Mouse (Mus musculus) layer of hippocampus, postnatal 14 days (tissue): ENCODE measurements at regions not wholly inside any gene's neighbourhood (a gene's known extent, or its start where the extent isn't known, plus 50 kb on each side); places are given as distances from the start of the nearest gene placed in this dataset.

ENCODE experiments used
- DNase-seq, 2 experiments: peaks; one replicate each; pipeline ENCODE4 v3.0.0; 2021 to 2022; ENCODE audit warnings: low spot score in 2 of 2, mixed read lengths in 1 of 2

GRCm38 (mm10) chrX:109354633-109355032 is 158.1 kb downstream of the Gm6377 start:
- peak in 1 of 2 experiments; percentile 3 for DNase-seq

GRCm38 (mm10) chrX:109392908-109393307 is 196.4 kb downstream of the Gm6377 start:
- no peak for DNase-seq

GRCm38 (mm10) chrX:109442932-109443331 is 246.4 kb downstream of the Gm6377 start:
- no peak for DNase-seq
